Mouse (Mus musculus) cortical plate, adult 2 months (tissue): Measurements from ENCODE around the gene Cers6.

Experiments
- CTCF ChIP-seq: fragments of 200-500 bp; IDR thresholded peaks from 2 replicates; pipeline ENCODE4 v1.5.1; 2011; ENCODE audit warnings: mild to moderate bottlenecking, control low read depth, low read length; ENCODE audit not compliant: insufficient read depth; ENCODE audit errors: extremely low read depth
- POLR2A ChIP-seq: fragments of 200-500 bp; IDR thresholded peaks from 2 replicates; pipeline ENCODE4 v1.6.1; 2011; ENCODE audit warnings: mild to moderate bottlenecking, low read length, control low read depth; ENCODE audit not compliant: insufficient read depth; ENCODE audit errors: extremely low read depth

DNA sequence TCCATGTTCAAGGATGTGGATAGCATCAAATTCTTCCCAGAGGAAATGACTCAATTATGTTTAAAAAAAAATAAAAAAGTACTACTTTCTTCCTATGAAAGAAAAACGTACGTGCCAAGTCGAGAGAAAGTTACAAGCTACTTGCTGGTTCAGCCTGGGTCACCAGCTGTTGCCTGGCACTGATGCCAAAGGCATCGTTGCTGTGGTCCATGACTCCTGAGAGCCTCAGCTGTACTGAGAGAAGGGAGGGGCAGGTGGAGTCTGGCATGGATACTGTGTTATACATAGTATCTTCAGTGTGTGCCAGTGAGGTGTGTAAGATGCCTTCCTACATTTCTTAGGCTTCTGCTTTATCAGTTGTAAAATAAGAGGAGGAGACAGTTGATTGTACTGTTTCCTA, 277.5 kb downstream of the Cers6 start:
- no peak for TF ChIP-seq CTCF
- TF ChIP-seq POLR2A, result no peak
